Mouse (Mus musculus) lung, postnatal 0 days (tissue): ENCODE results near the gene Cmas.

Experiments
- CTCF ChIP-seq: IDR thresholded peaks from 2 replicates; pipeline ENCODE4 v1.5.1; 2016; ENCODE audit warnings: antibody characterized with exemption, mild to moderate bottlenecking
- EP300 ChIP-seq: IDR thresholded peaks from 2 replicates; pipeline ENCODE4 v1.6.1; 2016; ENCODE audit warnings: antibody characterized with exemption, mild to moderate bottlenecking, control low read depth

DNA sequence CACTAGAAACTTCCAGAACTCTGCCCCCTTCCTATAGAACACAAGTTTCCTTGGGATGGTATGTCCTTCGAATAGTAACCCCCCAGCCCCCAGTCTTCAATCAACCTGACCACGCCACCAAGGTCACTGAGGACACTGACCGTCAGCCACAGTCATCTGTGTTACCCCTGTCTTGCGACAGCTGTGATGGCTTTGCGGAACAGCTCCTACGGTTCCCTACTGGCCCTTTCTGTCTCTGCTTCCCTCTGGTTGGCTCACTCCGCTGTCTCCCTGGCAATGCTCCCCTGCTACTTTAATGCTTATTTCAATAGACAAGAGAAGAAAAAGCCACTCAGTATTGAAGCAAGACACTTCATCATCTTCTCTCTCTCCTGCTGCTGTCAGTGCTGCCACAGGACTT lies 37.0 kb downstream of the Cmas start:
- no peak for TF ChIP-seq CTCF
- no peak for TF ChIP-seq EP300
